Mouse (Mus musculus) liver, adult 2 months (tissue): ENCODE results near the gene St5.

Experiments used
- CTCF ChIP-seq: fragments of 200-500 bp; IDR thresholded peaks from 2 replicates; pipeline ENCODE4 v1.5.1; 2011; ENCODE audit warnings: low read depth, low read length, control low read depth
- POLR2A ChIP-seq: fragments of 200-500 bp; IDR thresholded peaks from 2 replicates; pipeline ENCODE4 v1.6.1; 2011; ENCODE audit warnings: low read length, control low read depth; ENCODE audit not compliant: insufficient read depth; ENCODE audit errors: extremely low read depth

- TF ChIP-seq POLR2A (no peak), CTCF (no peak)
Measured at GRCm38 (mm10) chr7:109612531-109612930, 90.9 kb downstream of the St5 start.
